Mouse (Mus musculus): ENCODE data around the gene Olfr424. TPM values are rescaled to one million over a fixed set of nuclear protein-coding genes. Genes with fewer than 3 reads are reported as not detected.

Olfr424 gene
- not detected in 2 replicates for polyA plus RNA-seq (2012; ENCODE audit: insufficient read depth, insufficient read length, missing spikeins)

- Histone ChIP-seq H3K27ac (replicated peaks; ENCODE audit: low read depth, low read length) (no peak within 1 kb of the TSS), H3K4me1 (ENCODE audit: control insufficient read depth, insufficient read depth, insufficient read length, low read length) (no peaks in the 10 kb centered on the region), H3K4me3 (ENCODE audit: insufficient read depth, low read depth, low read length) (no peak within 1 kb of the TSS)
Observed at GRCm38 (mm10) chr1:174131217-174131616, at the start of gene Olfr424. Gene Olfr424, plus strand, starts transcription at chr1:174131517.

GRCm38 (mm10) chr1:174084031-174084430, 47.3 kb upstream of the Olfr424 start, which contains the start of gene Olfr429:
Gene Olfr429, plus strand, starts transcription at chr1:174084331.
- H3K27ac ChIP-seq (replicated peaks; ENCODE audit: low read depth, low read length) = no peak within 1 kb of the TSS
- H3K4me3 ChIP-seq (ENCODE audit: insufficient read depth, low read depth, low read length) = no peak within 1 kb of the TSS
- no peaks in the 10 kb centered on the region for H3K4me1 ChIP-seq (ENCODE audit: control insufficient read depth, insufficient read depth, insufficient read length, low read length)

GRCm38 (mm10) chr1:174096591-174096990, 34.7 kb upstream of the Olfr424 start, which contains the start of gene Olfr427:
Gene Olfr427, plus strand, starts transcription at chr1:174096891.
- Histone ChIP-seq H3K4me1 (ENCODE audit: control insufficient read depth, insufficient read depth, insufficient read length, low read length) (no peaks in the 10 kb centered on the region), H3K27ac (replicated peaks; ENCODE audit: low read depth, low read length) (no peak within 1 kb of the TSS), H3K4me3 (ENCODE audit: insufficient read depth, low read depth, low read length) (no peak within 1 kb of the TSS)

- Histone ChIP-seq H3K4me3 (ENCODE audit: insufficient read depth, low read depth, low read length) (no peak overlapping the region), H3K4me1 (ENCODE audit: control insufficient read depth, insufficient read depth, insufficient read length, low read length) (no peaks in the 10 kb centered on the region), H3K27ac (replicated peaks; ENCODE audit: low read depth, low read length) (no peak overlapping the region)
Observed at GRCm38 (mm10) chr1:174103735-174104134, 27.6 kb upstream of the Olfr424 start.

- no peaks in the 10 kb centered on the region for H3K4me1 ChIP-seq (ENCODE audit: control insufficient read depth, insufficient read depth, insufficient read length, low read length)
- H3K4me3 ChIP-seq (ENCODE audit: insufficient read depth, low read depth, low read length) = no peak within 1 kb of the TSS
- no peak within 1 kb of the TSS for H3K27ac ChIP-seq (replicated peaks; ENCODE audit: low read depth, low read length)
Observed at GRCm38 (mm10) chr1:174121062-174121461, 10.3 kb upstream of the Olfr424 start, which contains the start of gene Olfr231. Gene Olfr231, minus strand, starts transcription at chr1:174121162.

- H3K4me3 ChIP-seq (ENCODE audit: insufficient read depth, low read depth, low read length) = no peak overlapping the region
- H3K4me1 ChIP-seq (ENCODE audit: control insufficient read depth, insufficient read depth, insufficient read length, low read length) = no peaks in the 10 kb centered on the region
- H3K27ac ChIP-seq (replicated peaks; ENCODE audit: low read depth, low read length) = no peak overlapping the region
Observed at GRCm38 (mm10) chr1:174131999-174132398, 682 bp downstream of the Olfr424 start.

- H3K27ac ChIP-seq (replicated peaks; ENCODE audit: low read depth, low read length) = no peak overlapping the region
- H3K4me3 ChIP-seq (ENCODE audit: insufficient read depth, low read depth, low read length) = no peak overlapping the region
- no peaks in the 10 kb centered on the region for H3K4me1 ChIP-seq (ENCODE audit: control insufficient read depth, insufficient read depth, insufficient read length, low read length)
Observed at GRCm38 (mm10) chr1:174141384-174141783, 10.1 kb downstream of the Olfr424 start.

- Histone ChIP-seq H3K4me1 (ENCODE audit: control insufficient read depth, insufficient read depth, insufficient read length, low read length) (no peaks in the 10 kb centered on the region), H3K27ac (replicated peaks; ENCODE audit: low read depth, low read length) (no peak overlapping the region), H3K4me3 (ENCODE audit: insufficient read depth, low read depth, low read length) (no peak overlapping the region)
Observed at GRCm38 (mm10) chr1:174146696-174147095, 15.4 kb downstream of the Olfr424 start.

- Histone ChIP-seq H3K4me1 (ENCODE audit: control insufficient read depth, insufficient read depth, insufficient read length, low read length) (no peaks in the 10 kb centered on the region), H3K4me3 (ENCODE audit: insufficient read depth, low read depth, low read length) (no peak overlapping the region), H3K27ac (replicated peaks; ENCODE audit: low read depth, low read length) (no peak overlapping the region)
Observed at GRCm38 (mm10) chr1:174149289-174149688, 18.0 kb downstream of the Olfr424 start.

GRCm38 (mm10) chr1:174155333-174155732, 24.0 kb downstream of the Olfr424 start, which contains the start of gene Olfr420:
Gene Olfr420, plus strand, starts transcription at chr1:174155633.
- H3K4me3 ChIP-seq (ENCODE audit: insufficient read depth, low read depth, low read length) = no peak within 1 kb of the TSS
- H3K27ac ChIP-seq (replicated peaks; ENCODE audit: low read depth, low read length) = no peak within 1 kb of the TSS
- no peaks in the 10 kb centered on the region for H3K4me1 ChIP-seq (ENCODE audit: control insufficient read depth, insufficient read depth, insufficient read length, low read length)

GRCm38 (mm10) chr1:174157622-174158021, 26.3 kb downstream of the Olfr424 start:
- H3K27ac ChIP-seq (replicated peaks; ENCODE audit: low read depth, low read length) = no peak overlapping the region
- no peaks in the 10 kb centered on the region for H3K4me1 ChIP-seq (ENCODE audit: control insufficient read depth, insufficient read depth, insufficient read length, low read length)
- no peak overlapping the region for H3K4me3 ChIP-seq (ENCODE audit: insufficient read depth, low read depth, low read length)

- H3K4me1 ChIP-seq (ENCODE audit: control insufficient read depth, insufficient read depth, insufficient read length, low read length) = no peaks in the 10 kb centered on the region
- no peak overlapping the region for H3K27ac ChIP-seq (replicated peaks; ENCODE audit: low read depth, low read length)
- no peak overlapping the region for H3K4me3 ChIP-seq (ENCODE audit: insufficient read depth, low read depth, low read length)
Observed at GRCm38 (mm10) chr1:174158512-174158911, 27.2 kb downstream of the Olfr424 start.

GRCm38 (mm10) chr1:174159095-174159494, 27.8 kb downstream of the Olfr424 start:
- H3K27ac ChIP-seq (replicated peaks; ENCODE audit: low read depth, low read length) = no peak overlapping the region
- H3K4me1 ChIP-seq (ENCODE audit: control insufficient read depth, insufficient read depth, insufficient read length, low read length) = no peaks in the 10 kb centered on the region

GRCm38 (mm10) chr1:174169024-174169423, 37.7 kb downstream of the Olfr424 start:
- no peak overlapping the region for H3K27ac ChIP-seq (replicated peaks; ENCODE audit: low read depth, low read length)
- no peaks in the 10 kb centered on the region for H3K4me1 ChIP-seq (ENCODE audit: control insufficient read depth, insufficient read depth, insufficient read length, low read length)
- H3K4me3 ChIP-seq (ENCODE audit: insufficient read depth, low read depth, low read length) = no peak overlapping the region

More at GRCm38 (mm10) chr1:174159095-174159494, 27.8 kb downstream of the Olfr424 start:
- no peak overlapping the region for H3K4me3 ChIP-seq (ENCODE audit: insufficient read depth, low read depth, low read length)

GRCm38 (mm10) chr1:174170706-174171501, 39.6 kb downstream of the Olfr424 start:
- Histone ChIP-seq H3K4me3 (ENCODE audit: insufficient read depth, low read depth, low read length) (no peak overlapping the region), H3K4me1 (ENCODE audit: control insufficient read depth, insufficient read depth, insufficient read length, low read length) (no peaks in the 10 kb centered on the region), H3K27ac (replicated peaks; ENCODE audit: low read depth, low read length) (no peak overlapping the region)

- Histone ChIP-seq H3K27ac (replicated peaks; ENCODE audit: low read depth, low read length) (no peak overlapping the region), H3K4me3 (ENCODE audit: insufficient read depth, low read depth, low read length) (no peak overlapping the region), H3K4me1 (ENCODE audit: control insufficient read depth, insufficient read depth, insufficient read length, low read length) (no peaks in the 10 kb centered on the region)
Observed at GRCm38 (mm10) chr1:174171537-174171936, 40.2 kb downstream of the Olfr424 start.
